Mouse (Mus musculus) gastrocnemius, postnatal 14 days (tissue): ENCODE measurements around the gene Slit3. TPM values are rescaled to one million over a fixed set of nuclear protein-coding genes. Genes with fewer than 3 reads are reported as not detected.

Experiments
- DNase-seq: peaks from one replicate; pipeline ENCODE4 v3.0.0; 2021; ENCODE audit warnings: mixed read lengths
- intact Hi-C: fragments of 180-260 bp; cut with DNase I; formaldehyde crosslinking; loops from one replicate; pipeline ENCODE4 v1.15.1; 2025; ENCODE audit warnings: low total_unique reads
- total RNA-seq, 2 experiments: library from RNA; stranded (reverse); gene quantifications; 2 replicates each; pipeline ENCODE4 v1.2.3; 2021

The Slit3 gene
- total RNA-seq, 2 experiments from 2014 or later: 11.0 to 12.1 TPM

DNA sequence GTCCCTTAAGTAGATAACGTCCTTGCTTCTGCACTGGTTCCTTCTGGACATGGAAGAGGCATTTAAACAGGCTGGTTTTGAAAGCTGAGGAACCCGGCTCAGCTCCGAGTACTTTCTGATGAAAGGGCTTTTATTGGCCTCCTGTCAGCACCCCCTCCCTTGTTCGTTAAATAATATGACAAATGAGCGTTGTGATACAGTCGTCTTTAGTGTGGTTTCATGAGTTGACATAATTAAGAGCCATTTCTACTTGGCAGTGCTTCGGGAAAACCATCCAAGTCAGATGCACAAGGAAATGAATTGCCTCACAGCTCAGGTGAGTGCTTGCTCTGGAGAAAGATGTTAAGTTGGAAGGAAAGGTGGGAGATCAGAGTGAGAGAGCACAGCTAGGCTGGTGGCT, 173.6 kb downstream of the Slit3 start:
- intact Hi-C loops: no loop called here
- DNase-seq: no peak

DNA sequence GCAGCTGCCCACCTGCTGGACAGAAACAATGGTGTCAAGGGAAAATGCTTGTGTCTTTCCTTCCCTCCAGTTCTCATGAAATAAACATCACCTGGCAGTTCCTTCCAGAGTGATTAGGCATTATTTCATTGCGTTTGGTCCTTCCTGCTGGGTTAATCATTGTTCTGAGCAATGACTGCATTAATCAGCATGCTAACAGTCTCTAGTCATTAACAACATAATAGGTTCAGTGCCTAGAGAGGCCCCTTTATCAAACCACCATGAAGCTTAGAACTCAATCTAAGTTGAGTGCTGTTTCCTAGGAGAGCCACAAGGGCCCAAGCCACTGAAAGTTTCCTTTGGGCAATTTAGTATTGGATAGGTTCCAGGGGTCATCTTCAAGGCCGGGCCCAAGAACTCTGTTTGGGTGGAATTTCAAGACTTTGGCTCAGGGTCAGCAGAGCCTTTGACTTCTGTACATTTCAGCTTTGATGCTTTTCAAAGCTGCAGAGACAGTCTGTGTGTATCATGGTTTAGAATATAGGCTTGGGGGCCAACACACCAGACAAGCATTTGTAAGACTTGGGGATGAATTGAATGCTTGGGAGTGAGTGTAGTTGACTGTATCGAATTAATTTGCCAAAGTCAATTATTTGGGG, 174.3 kb downstream of the Slit3 start:
- intact Hi-C loops: no loop called here
- DNase-seq: no peak

DNA sequence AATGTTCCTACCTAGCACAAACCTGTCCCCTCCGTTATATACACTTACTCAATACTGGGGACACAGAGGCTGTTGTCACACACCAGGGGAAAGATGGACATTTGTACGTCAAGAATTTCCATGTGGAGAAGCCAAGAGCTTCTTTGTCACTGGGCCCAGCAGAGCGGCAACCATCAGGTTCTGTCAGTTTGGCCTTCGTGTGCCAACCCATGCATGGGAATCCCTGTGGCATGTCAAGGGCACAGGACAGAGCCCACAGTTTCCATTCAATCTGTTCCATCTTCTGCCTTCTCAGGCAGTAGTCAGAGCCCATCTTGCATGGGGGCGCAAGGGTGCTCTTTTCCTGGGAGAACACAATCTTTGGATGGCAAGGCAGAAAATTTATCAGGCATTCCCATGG, 175.8 kb downstream of the Slit3 start:
- no peak for DNase-seq
- intact Hi-C loops: no loop called here

DNA sequence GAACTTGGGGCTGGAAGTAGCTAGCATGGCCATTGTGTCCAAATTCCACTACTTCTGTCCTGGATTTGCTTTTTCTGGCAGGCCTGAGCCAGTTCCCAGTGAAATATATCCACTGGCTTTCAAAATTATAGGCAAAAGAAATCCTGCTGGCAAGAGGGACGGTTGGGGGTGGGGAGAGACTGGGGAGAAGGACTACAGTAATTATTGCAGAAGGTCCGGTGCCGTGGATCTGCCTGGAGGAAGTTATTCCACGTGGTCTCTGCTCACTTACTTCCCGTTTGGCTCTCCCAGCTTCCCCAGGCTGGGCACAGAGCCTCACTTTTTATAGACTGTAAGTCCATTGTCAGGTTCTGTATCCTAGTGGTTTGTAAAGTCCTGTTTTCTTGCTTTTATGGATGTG, 176.3 kb downstream of the Slit3 start:
- intact Hi-C loops: no loop called here
- peak; percentile 80 for DNase-seq

DNA sequence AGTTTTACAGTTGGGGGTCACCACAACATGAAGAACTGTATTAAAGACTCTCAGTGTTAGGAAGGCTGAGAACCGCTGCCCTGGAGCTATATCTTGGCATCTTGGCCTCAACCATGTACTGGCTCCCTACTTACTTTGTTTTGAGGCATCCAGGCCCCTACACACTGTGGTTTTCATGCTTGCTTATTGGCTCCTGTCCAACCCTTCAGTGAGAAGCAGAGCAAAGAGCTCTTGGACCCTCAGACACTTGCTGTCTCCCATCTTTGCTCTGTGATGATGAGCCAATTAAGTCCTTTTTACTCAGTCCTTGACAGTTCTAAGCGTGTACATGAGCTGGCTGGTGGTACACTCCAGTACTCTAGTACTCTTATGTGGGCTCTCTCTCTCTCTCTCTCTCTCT, 177.5 kb downstream of the Slit3 start:
- no peak for DNase-seq
- intact Hi-C loops: no loop called here

DNA sequence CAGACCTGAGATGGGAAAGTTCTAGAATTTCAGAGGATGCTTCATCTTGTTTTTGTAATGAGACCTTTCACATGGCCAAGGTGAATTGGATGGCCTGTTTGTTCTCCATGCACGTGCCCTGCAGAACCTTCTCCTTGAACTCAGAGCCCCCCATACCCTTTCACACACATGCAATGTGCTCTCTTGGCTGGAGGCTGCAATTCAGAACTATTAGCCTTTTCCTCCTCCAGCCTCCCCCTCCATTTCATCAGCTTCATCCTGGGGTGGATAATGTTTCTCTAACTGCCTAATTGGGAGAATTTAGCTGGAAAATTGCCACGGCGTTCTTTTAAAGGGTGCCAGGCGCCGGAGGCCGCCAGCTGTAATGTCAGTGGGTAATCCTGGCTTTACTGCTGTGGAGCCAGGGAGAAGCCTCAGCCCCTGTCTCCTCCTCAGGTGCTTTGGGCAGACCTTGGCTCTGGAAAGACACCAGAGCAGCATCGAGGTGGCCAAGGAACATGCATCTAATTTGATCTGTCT, 178.9 kb downstream of the Slit3 start:
- DNase-seq: no peak
- intact Hi-C loops: no loop called here

DNA sequence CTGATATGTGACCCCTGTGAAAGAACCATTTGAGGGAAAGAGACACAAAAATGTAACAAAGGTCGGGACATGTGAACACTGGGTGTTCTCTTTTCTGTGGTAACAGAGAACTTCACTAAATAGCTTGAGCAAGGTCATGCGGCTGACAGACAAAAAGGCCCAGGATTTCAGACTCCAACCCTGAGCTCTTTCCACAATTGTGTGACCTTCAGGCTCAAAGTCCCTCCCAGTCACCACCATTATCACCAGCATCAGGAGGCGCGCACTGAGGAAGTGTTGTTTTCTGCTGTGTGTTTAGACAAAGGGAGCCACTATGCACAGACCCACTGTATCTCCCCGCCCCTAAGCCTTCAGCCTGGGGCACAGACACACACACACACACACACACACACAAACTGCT, 181.2 kb downstream of the Slit3 start:
- intact Hi-C loops: no loop called here
- DNase-seq: no peak

DNA sequence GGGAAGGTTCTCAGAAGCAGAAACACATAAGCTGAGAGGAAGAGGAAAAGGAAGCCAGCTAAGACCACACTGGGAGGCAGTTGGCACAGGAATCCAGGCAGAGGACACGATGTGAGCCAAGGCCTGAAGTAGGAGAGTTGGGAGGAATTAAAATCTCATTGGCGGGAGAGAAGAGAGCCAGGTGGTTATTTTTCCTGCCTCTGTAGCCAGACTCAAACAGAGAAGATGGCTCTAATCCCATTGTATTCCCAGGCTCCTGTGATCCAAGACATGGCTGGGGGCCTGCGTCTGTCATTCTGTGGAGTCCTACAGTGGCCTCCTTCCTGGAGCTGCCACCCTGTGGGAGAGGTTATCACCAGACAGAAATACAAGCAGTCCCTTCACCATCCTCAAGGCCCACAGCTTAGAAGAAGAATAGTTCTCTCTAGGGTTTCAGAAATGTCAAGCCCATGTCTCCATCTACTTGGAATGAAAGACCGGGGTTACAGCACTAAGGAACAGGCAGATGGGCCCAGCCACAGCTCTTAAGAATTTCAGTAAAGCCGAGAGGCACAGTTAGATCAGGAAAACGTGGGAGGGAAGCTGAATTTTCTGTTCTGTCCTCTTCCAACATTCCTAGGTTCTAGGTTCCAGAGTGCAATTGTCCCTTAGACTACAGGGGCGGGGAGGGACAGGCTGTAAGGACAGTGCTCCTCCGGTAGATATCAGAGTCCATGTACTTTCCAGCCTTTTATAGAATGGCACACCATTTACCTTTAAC, 183.4 kb downstream of the Slit3 start:
- intact Hi-C loops: no loop called here
- no peak for DNase-seq

DNA sequence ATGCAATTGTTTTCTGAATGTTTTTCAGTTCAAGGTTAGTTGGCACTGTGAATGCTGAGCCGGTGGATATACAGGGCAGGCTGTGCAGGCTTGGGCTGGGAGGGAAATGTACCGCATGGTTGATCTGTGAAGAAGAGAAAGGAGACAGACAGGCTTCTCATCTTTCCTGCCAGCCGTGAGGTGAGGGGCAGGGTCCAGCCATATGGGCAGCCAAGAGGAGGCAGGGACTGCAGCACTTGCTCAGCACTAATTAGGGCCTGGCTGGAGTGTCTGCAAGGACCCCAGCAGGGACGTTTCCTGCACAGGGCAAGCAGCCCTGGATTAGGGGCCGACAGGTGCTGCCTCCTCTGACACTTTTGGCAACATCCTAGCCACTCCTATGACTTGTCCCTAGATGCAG, 184.1 kb downstream of the Slit3 start:
- intact Hi-C loops: no loop called here
- no peak for DNase-seq

DNA sequence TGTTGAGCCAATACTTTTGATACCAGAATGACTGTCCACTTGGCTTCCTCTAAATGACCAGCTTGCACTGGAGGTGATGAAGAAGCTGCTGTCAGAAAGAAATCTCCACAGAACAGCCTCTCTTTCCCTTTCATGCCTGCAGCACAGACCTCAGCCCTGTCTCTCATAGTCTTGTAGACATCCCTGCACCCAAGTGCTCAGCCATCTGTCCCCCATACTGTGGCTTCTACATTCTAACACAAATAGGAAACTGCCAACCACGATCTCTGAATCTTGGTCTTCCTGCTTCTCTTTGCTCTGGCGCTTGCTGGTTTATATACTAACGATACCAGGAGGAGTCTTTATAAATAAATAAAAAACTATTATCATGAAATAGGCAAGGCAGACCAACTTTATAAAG, 184.9 kb downstream of the Slit3 start:
- DNase-seq: no peak
- intact Hi-C loops: no loop called here

DNA sequence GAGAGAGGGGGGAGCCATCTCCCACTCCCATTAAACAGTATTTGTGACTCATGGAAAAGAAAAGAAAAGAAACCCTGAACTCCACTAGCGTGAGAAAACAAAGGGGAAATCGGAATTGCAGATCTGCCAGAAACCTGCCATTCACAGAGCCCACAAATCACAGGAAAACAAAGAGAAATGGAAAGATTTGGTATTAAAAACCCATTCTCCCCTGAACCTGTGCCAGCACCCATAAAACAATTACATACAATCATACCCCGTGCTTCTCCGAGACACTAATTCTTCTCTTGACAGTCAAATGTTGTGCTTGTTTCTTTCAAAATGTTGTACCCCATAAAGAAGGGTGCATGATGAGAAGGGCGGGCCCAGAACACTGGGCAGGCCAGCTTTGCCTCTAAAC, 185.9 kb downstream of the Slit3 start:
- intact Hi-C loops: no loop called here
- DNase-seq: no peak

DNA sequence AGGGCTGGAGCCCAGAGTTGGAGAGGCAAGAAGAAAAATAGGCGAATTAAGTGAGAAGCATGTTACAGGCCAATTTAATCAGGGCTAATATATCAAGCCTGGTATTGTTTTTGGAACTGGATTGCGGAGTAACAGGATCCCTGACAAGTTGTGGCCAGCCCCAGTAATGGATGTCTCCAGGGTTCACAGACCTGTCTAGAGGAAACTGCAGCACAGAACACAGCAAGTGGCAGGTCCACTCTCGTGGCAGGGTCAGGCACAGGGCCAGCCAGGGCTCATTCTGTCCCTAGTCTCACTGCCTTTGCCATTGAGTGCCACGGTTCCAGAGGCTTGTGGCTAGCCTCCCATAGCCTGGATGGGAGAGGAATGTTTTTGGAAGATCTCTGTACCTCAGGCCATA, 187.0 kb downstream of the Slit3 start:
- DNase-seq: no peak
- intact Hi-C loops: no loop called here

DNA sequence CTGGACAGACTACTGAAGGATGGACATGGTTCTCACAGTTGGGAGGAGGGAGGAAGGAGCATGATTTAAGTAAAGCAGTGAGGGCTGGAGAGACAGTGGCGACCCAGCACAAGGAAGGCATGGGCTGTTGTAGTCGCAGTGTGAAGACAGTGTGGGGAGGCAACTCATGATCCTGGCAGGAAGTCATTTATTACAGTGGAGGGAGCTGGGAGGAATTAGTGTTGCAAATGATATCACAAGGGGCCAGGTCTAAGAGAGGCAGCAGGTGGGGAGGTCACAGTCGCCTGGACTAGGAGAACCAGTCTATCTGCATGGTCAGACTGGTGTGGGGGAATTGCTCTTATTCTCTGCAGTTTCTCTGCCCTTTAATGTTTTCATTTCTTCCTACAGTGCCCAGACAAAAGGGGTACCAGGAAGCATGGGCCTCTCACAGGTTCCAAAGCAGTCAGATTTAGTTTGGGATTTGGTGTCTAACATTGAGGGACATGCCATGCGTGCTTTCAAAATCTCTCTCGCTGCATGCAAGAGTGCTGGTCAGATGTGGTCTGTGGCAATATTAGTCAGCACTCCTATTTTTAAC, 194.5 kb downstream of the Slit3 start:
- no peak for DNase-seq
- intact Hi-C loops: no loop called here

DNA sequence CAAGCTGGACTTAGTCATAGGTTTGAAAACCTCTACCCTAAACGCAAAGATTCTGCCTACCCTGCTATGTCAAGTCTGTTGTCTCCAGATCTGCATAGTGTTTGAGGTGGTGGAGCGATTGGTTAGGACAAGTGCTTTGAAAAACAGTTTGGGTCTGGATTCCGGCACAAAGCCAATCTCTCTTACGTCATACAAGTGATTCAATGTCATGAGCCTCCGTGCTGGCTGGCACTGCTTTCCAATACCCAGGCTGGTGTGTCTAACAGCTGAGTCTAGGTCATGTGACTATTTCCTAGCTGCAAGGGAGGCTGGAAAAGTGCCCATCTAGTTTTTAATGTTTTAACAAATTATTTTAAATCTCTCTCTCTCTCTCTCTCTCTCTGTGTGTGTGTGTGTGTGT, 196.2 kb downstream of the Slit3 start:
- intact Hi-C loops: no loop called here
- DNase-seq: no peak

DNA sequence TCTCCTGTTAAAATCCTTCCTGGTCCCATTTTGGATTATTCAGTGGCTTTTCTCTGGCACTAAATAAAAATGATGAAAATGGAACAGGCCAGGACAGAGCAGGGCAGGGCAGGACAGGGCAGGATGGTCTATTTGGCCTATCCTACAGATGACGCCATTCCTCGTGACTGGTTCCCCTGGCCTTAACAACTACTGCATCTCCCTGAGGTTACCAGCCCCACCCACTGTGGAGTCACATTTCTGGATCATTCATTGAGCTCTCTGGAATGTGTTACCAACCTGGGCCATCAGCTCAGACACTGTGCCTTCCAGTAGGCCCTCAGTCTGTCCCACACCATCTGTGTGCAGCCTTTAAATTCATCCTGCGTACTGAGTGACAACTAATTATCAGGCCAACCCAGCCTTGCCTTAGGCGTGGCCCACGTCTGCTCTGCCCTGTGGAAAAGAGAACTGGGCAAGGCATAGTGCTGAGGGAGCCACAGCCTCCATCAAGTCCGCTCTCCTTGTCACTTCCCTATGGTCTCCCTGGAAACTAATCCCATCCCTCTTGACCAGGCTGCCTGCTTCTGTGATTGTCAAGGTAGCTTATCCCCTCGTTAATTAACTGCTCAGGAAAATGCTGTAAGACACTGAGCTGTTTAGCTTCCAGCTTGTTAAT, 196.9 kb downstream of the Slit3 start:
- DNase-seq: no peak
- intact Hi-C loops: no loop called here

DNA sequence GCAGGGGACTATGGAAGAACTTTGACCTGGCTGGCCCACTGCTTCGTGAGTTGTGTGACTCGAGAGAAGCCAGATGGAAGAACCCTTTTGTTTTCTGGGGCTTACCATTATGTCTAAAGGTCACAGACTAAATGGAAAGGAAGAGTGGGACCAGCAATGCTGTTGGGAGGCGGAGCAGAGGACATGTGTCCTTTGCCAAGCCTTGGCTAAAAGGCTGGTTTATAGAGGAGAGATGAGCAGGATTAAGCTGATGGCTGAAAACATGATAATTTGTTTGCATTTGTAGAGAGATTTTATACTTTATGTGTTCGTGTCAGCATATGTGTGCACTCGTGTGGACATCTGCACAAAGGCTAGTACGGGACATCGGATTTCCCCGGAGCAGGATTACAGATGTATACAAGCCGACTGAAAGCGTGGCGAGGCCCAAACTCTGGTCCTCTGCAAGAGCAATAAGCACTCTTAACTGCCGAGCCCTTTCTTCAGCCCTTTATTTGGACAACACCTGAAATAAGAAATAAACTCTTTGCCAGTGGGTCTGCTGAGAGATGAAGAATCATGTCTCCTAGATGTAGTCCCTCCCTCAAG, 197.5 kb downstream of the Slit3 start:
- DNase-seq: no peak
- intact Hi-C loops: no loop called here

DNA sequence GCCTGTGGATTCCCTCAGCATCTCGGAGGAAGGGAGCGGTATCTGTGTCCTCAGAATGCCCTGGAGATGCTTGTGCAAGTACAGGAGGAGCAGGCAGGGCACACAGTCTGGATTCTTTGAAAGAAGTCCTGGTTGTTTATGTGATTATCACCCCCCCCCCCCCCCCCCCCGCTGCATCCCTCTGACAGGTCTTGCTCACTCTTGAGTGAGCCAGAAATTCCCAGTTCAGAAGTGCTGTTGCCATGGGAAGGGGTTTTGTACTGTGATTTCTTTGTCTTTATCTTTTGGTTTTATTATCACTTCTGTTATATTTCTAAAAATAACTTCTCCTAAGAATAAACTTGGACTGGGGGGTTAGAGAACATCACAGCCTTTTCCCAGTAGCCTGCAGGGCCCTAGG, 199.5 kb downstream of the Slit3 start:
- DNase-seq: no peak
- intact Hi-C loops: no loop called here

DNA sequence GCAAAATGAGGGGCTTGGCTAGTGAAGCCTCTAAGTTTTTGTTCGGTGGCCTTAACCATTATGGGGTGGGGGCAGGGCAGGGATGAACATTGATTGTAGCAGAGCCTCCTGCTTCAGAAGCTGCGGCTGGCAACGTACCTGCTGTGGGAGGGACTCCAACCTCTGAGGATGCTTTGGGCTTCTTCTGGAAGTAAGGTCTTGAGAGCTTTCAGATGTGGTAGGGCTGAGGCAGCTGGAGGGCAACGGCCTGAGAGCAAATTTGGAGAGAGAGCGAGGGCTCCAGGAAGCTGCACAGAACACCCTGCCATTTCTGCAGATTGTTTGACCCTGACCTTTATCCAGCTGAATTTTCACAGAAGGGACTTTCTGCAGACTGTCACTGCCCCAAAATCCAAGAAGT, 203.4 kb downstream of the Slit3 start:
- intact Hi-C loops: no loop called here
- DNase-seq: no peak

DNA sequence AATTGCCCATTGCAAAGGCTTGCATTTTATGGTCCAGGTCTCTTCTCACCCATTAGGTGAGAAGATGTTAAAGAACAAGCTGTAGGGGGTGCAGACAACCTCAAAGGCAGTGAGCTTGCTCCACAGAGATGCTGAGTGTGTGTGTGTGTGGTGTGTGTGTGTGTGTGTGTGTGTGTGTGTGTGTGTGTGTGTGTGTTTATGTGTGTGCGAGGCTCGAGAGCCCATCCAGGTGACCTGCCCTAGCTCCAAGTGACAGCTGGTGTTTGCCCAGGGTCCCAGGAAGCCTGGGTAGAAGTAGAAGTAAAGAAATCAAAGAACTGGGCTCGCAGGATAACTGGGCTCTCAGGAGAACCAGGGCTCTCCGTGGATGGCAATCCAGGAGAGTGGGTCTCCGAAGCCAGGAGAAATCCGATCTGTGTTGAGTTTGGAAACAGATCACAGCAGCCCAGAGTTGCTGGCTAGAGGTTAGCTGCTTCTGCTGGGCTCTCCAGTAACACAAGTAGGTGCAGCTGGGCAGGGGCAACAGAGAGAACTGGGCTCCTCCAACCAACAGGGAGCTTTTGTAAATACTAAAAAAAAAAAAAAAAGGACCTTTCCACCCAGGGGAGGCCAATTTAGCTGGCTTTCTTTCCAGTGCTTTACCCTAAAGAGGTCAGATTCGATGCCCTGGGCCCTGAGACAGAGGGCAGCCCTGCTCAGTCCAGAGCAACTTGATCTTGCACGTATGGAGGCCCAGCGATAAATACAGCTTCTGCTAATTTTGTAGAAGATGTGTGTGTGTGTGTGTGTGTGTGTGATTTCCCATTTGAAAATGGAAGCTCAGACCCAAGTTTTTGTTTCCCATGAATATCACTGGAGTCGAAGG, 204.3 kb downstream of the Slit3 start:
- no peak for DNase-seq
- intact Hi-C loops: no loop called here
